Mouse (Mus musculus): ENCODE data around the gene Elp4. TPM values are rescaled to one million over a fixed set of nuclear protein-coding genes. Genes with fewer than 3 reads are reported as not detected.

Gene Elp4
- polyA plus RNA-seq, 1 experiment from 2014 or later: 56.5 TPM

- H3K9ac ChIP-seq (replicated peaks; ENCODE audit: low read length): peak overlapping the region; percentile 22; the same call in 1 of the 2 replicates
- peak; percentile 36 for DNase-seq (ENCODE audit: low spot score)
- H3K9me3 ChIP-seq (replicated peaks; ENCODE audit: control insufficient read depth, low read length): no peaks in the 10 kb centered on the region
- H3K4me2 ChIP-seq (ENCODE audit: low read depth, low read length): peak overlapping the region; percentile 43
- H3K4me1 ChIP-seq (ENCODE audit: control insufficient read depth, insufficient read depth, low read length): peaks cover 10% of the 10 kb centered on the region
- H3K4me3 ChIP-seq (ENCODE audit: low read depth, low read length): peak overlapping the region; percentile 20
- H3K36me3 ChIP-seq (replicated peaks; ENCODE audit: control insufficient read depth, insufficient read depth, low read depth, low read length): no peaks in the 10 kb centered on the region
- H3K27me3 ChIP-seq (ENCODE audit: control insufficient read depth, insufficient read depth, low read length): peaks cover 72% of the 10 kb centered on the region
- WGBS: under 1% methylated on average over 36 of the region's 36 CpGs
- ATAC-seq (replicated peaks; ENCODE audit: insufficient number of reproducible peaks, low FRiP score, low TSS enrichment, low read depth): no peak
- no peak overlapping the region for H3K27ac ChIP-seq (replicated peaks; ENCODE audit: low read depth, low read length)
Observed at GRCm38 (mm10) chr2:105674061-105674874, 230.1 kb downstream of the Elp4 start.

- Histone ChIP-seq H3K4me3 (ENCODE audit: low read depth, low read length) (peak overlapping the region; percentile 6; the same call in 1 of the 2 replicates), H3K36me3 (replicated peaks; ENCODE audit: control insufficient read depth, insufficient read depth, low read depth, low read length) (no peaks in the 10 kb centered on the region), H3K9me3 (replicated peaks; ENCODE audit: control insufficient read depth, low read length) (no peaks in the 10 kb centered on the region), H3K4me2 (ENCODE audit: low read depth, low read length) (peak overlapping the region; percentile 22; the same call in 1 of the 2 replicates), H3K27me3 (ENCODE audit: control insufficient read depth, insufficient read depth, low read length) (peaks cover 73% of the 10 kb centered on the region), H3K4me1 (ENCODE audit: control insufficient read depth, insufficient read depth, low read length) (peaks cover 10% of the 10 kb centered on the region), H3K27ac (replicated peaks; ENCODE audit: low read depth, low read length) (no peak overlapping the region), H3K9ac (replicated peaks; ENCODE audit: low read length) (no peak overlapping the region)
- DNase-seq (ENCODE audit: low spot score) (peak; percentile 13), ATAC-seq (replicated peaks; ENCODE audit: insufficient number of reproducible peaks, low FRiP score, low TSS enrichment, low read depth) (no peak)
- 1% methylated on average over 10 of the region's 10 CpGs for WGBS
Observed at GRCm38 (mm10) chr2:105673631-105674060, 230.7 kb downstream of the Elp4 start.

- H3K36me3 ChIP-seq (replicated peaks; ENCODE audit: control insufficient read depth, insufficient read depth, low read depth, low read length): no peaks in the 10 kb centered on the region
- no peaks in the 10 kb centered on the region for H3K9me3 ChIP-seq (replicated peaks; ENCODE audit: control insufficient read depth, low read length)
- H3K4me2 ChIP-seq (ENCODE audit: low read depth, low read length): no peak overlapping the region; the same call in 1 of the 2 replicates
- H3K4me1 ChIP-seq (ENCODE audit: control insufficient read depth, insufficient read depth, low read length): peaks cover 10% of the 10 kb centered on the region
- no peak for ATAC-seq (replicated peaks; ENCODE audit: insufficient number of reproducible peaks, low FRiP score, low TSS enrichment, low read depth)
- no peak overlapping the region for H3K9ac ChIP-seq (replicated peaks; ENCODE audit: low read length)
- H3K27me3 ChIP-seq (ENCODE audit: control insufficient read depth, insufficient read depth, low read length): peaks cover 79% of the 10 kb centered on the region
- DNase-seq (ENCODE audit: low spot score): peak; percentile 28
- H3K27ac ChIP-seq (replicated peaks; ENCODE audit: low read depth, low read length): no peak overlapping the region
- no peak overlapping the region for H3K4me3 ChIP-seq (ENCODE audit: low read depth, low read length)
- 4% methylated on average over 6 of the region's 6 CpGs for WGBS
Observed at GRCm38 (mm10) chr2:105673054-105673453, 231.3 kb downstream of the Elp4 start.

GRCm38 (mm10) chr2:105672596-105672960, 231.8 kb downstream of the Elp4 start:
- no peak overlapping the region; the same call in 1 of the 2 replicates for H3K9ac ChIP-seq (replicated peaks; ENCODE audit: low read length)
- DNase-seq (ENCODE audit: low spot score): peak; percentile 22
- no peak overlapping the region for H3K27ac ChIP-seq (replicated peaks; ENCODE audit: low read depth, low read length)
- H3K4me1 ChIP-seq (ENCODE audit: control insufficient read depth, insufficient read depth, low read length): peaks cover 10% of the 10 kb centered on the region
- H3K4me3 ChIP-seq (ENCODE audit: low read depth, low read length): no peak overlapping the region
- H3K36me3 ChIP-seq (replicated peaks; ENCODE audit: control insufficient read depth, insufficient read depth, low read depth, low read length): no peaks in the 10 kb centered on the region
- H3K27me3 ChIP-seq (ENCODE audit: control insufficient read depth, insufficient read depth, low read length): peaks cover 80% of the 10 kb centered on the region
- ATAC-seq (replicated peaks; ENCODE audit: insufficient number of reproducible peaks, low FRiP score, low TSS enrichment, low read depth): no peak
- H3K9me3 ChIP-seq (replicated peaks; ENCODE audit: control insufficient read depth, low read length): no peaks in the 10 kb centered on the region
- 1% methylated on average over 16 of the region's 16 CpGs for WGBS
- H3K4me2 ChIP-seq (ENCODE audit: low read depth, low read length): peak overlapping the region; percentile 4

- Histone ChIP-seq H3K27ac (replicated peaks; ENCODE audit: low read depth, low read length) (no peak overlapping the region), H3K4me2 (ENCODE audit: low read depth, low read length) (peak overlapping the region; percentile 4; the same call in 1 of the 2 replicates), H3K36me3 (replicated peaks; ENCODE audit: control insufficient read depth, insufficient read depth, low read depth, low read length) (no peaks in the 10 kb centered on the region), H3K4me3 (ENCODE audit: low read depth, low read length) (peak overlapping the region; percentile 5; the same call in 1 of the 2 replicates), H3K9me3 (replicated peaks; ENCODE audit: control insufficient read depth, low read length) (no peaks in the 10 kb centered on the region), H3K4me1 (ENCODE audit: control insufficient read depth, insufficient read depth, low read length) (peaks cover 10% of the 10 kb centered on the region), H3K27me3 (ENCODE audit: control insufficient read depth, insufficient read depth, low read length) (peaks cover 81% of the 10 kb centered on the region), H3K9ac (replicated peaks; ENCODE audit: low read length) (no peak overlapping the region; the same call in 1 of the 2 replicates)
- WGBS: 1% methylated on average over 25 of the region's 25 CpGs
- DNase-seq (ENCODE audit: low spot score) (peak; percentile 45), ATAC-seq (replicated peaks; ENCODE audit: insufficient number of reproducible peaks, low FRiP score, low TSS enrichment, low read depth) (no peak)
Observed at GRCm38 (mm10) chr2:105671798-105672595, 232.4 kb downstream of the Elp4 start.

GRCm38 (mm10) chr2:105671116-105671797, 233.1 kb downstream of the Elp4 start:
- Histone ChIP-seq H3K27me3 (ENCODE audit: control insufficient read depth, insufficient read depth, low read length) (peaks cover 86% of the 10 kb centered on the region), H3K4me2 (ENCODE audit: low read depth, low read length) (no peak overlapping the region), H3K36me3 (replicated peaks; ENCODE audit: control insufficient read depth, insufficient read depth, low read depth, low read length) (no peaks in the 10 kb centered on the region), H3K27ac (replicated peaks; ENCODE audit: low read depth, low read length) (no peak overlapping the region), H3K4me1 (ENCODE audit: control insufficient read depth, insufficient read depth, low read length) (peaks cover 7% of the 10 kb centered on the region), H3K9ac (replicated peaks; ENCODE audit: low read length) (no peak overlapping the region), H3K9me3 (replicated peaks; ENCODE audit: control insufficient read depth, low read length) (no peaks in the 10 kb centered on the region), H3K4me3 (ENCODE audit: low read depth, low read length) (no peak overlapping the region; the same call in 1 of the 2 replicates)
- 2% methylated on average over 9 of the region's 9 CpGs for WGBS
- no peak for ATAC-seq (replicated peaks; ENCODE audit: insufficient number of reproducible peaks, low FRiP score, low TSS enrichment, low read depth)
- peak; percentile 16 for DNase-seq (ENCODE audit: low spot score)

- H3K9ac ChIP-seq (replicated peaks; ENCODE audit: low read length): no peak overlapping the region
- ATAC-seq (replicated peaks; ENCODE audit: insufficient number of reproducible peaks, low FRiP score, low TSS enrichment, low read depth) (no peak), DNase-seq (ENCODE audit: low spot score) (peak; percentile 9)
- peaks cover 88% of the 10 kb centered on the region for H3K27me3 ChIP-seq (ENCODE audit: control insufficient read depth, insufficient read depth, low read length)
- H3K4me3 ChIP-seq (ENCODE audit: low read depth, low read length): no peak overlapping the region
- no peak overlapping the region for H3K27ac ChIP-seq (replicated peaks; ENCODE audit: low read depth, low read length)
- H3K9me3 ChIP-seq (replicated peaks; ENCODE audit: control insufficient read depth, low read length): no peaks in the 10 kb centered on the region
- 3% methylated on average over 6 of the region's 6 CpGs for WGBS
- peaks cover 4% of the 10 kb centered on the region; the same call in 1 of the 2 replicates for H3K4me1 ChIP-seq (ENCODE audit: control insufficient read depth, insufficient read depth, low read length)
- H3K4me2 ChIP-seq (ENCODE audit: low read depth, low read length): no peak overlapping the region
- no peaks in the 10 kb centered on the region for H3K36me3 ChIP-seq (replicated peaks; ENCODE audit: control insufficient read depth, insufficient read depth, low read depth, low read length)
Observed at GRCm38 (mm10) chr2:105670731-105671095, 233.7 kb downstream of the Elp4 start.

Measured in embryonic facial prominence, embryonic 11.5 days (tissue).